Mouse (Mus musculus) forebrain, embryonic 15.5 days (tissue): ENCODE data around the gene Eif4a1. TPM values are rescaled to one million over a fixed set of nuclear protein-coding genes. Genes with fewer than 3 reads are reported as not detected.

Source experiments
- ATAC-seq: fragments of 200-750 bp; cut with Nextera tagmentation; replicated peaks from 2 replicates; pipeline ENCODE4 v1.8.0; 2017; ENCODE audit warnings: mild to moderate bottlenecking, moderate TSS enrichment, moderate library complexity
- H3K27ac ChIP-seq: fragments of 300-500 bp; sonication (generic); replicated peaks from 2 replicates; pipeline ENCODE4 v1.5.1; 2015; ENCODE audit warnings: mild to moderate bottlenecking, inconsistent platforms
- H3K27me3 ChIP-seq: fragments of 300-500 bp; sonication (generic); 2 replicates; pipeline ENCODE4 v1.6.1; 2015; ENCODE audit warnings: inconsistent platforms
- H3K36me3 ChIP-seq: fragments of 300-500 bp; sonication (generic); 2 replicates; pipeline ENCODE4 v1.6.1; 2015; ENCODE audit warnings: mild to moderate bottlenecking, inconsistent platforms
- H3K4me1 ChIP-seq: fragments of 300-500 bp; sonication (generic); 2 replicates; pipeline ENCODE4 v1.6.1; 2015; ENCODE audit warnings: inconsistent platforms
- H3K4me2 ChIP-seq: fragments of 300-500 bp; sonication (generic); replicated peaks from 2 replicates; pipeline ENCODE4 v1.6.1; 2015; ENCODE audit warnings: mild to moderate bottlenecking, inconsistent platforms
- H3K4me3 ChIP-seq: fragments of 300-500 bp; sonication (generic); 2 replicates; pipeline ENCODE4 v1.5.1; 2015; ENCODE audit warnings: mild to moderate bottlenecking, inconsistent platforms
- H3K9ac ChIP-seq: fragments of 300-500 bp; sonication (generic); replicated peaks from 2 replicates; pipeline ENCODE4 v1.6.1; 2015; ENCODE audit warnings: mild to moderate bottlenecking, inconsistent platforms
- H3K9me3 ChIP-seq: fragments of 300-500 bp; sonication (generic); 2 replicates; pipeline ENCODE4 v1.6.1; 2016; ENCODE audit warnings: inconsistent platforms
- WGBS: fragments of 180-500 bp; shearing (Covaris S2); methylation state at CpG from one replicate; pipeline ENCODE4 v1.1.7; 2015; ENCODE audit warnings: mixed read lengths; 5-methylcytosine and 5-hydroxymethylcytosine counted together
- polyA plus RNA-seq: library from polyadenylated mRNA; unstranded; fragments of >200 nt; fragmentation: Nextera tagmentation; extraction: Ambion mirVana; gene quantifications from 2 replicates; pipeline ENCODE4 v1.2.1, GENCODE M21; 2015

Gene Eif4a1
- polyA plus RNA-seq, 1 experiment from 2014 or later, result 547 TPM

GRCm38 (mm10) chr11:69665961-69666664 is 6.1 kb downstream of the Eif4a1 start, which contains the start of gene Cd68:
TSS of gene Cd68 (minus strand) at chr11:69666153.
- Histone ChIP-seq H3K36me3 (peaks cover 64% of the 10 kb centered on the region), H3K27me3 (no peaks in the 10 kb centered on the region), H3K9ac (no peak within 1 kb of the TSS), H3K4me3 (no peak within 1 kb of the TSS), H3K27ac (0 out of 2 replicates have a peak within 1 kb of the TSS, but pooled peaks have one; percentile 3), H3K4me1 (peaks cover 37% of the 10 kb centered on the region), H3K9me3 (no peaks in the 10 kb centered on the region), H3K4me2 (no peak within 1 kb of the TSS)
- WGBS, result 28% methylated on average over 7 of the region's 7 CpGs
- ATAC-seq, result no peak

GRCm38 (mm10) chr11:69665457-69665960 is 6.7 kb downstream of the Eif4a1 start:
- 72% methylated on average over 9 of the region's 9 CpGs for WGBS

GRCm38 (mm10) chr11:69664841-69665240 is 7.4 kb downstream of the Eif4a1 start:
- H3K4me2 ChIP-seq, result no peak overlapping the region
- ATAC-seq, result no peak
- H3K27ac ChIP-seq, result no peak overlapping the region
- no peaks in the 10 kb centered on the region for H3K9me3 ChIP-seq
- H3K4me3 ChIP-seq, result no peak overlapping the region
- WGBS, result 91% methylated on average over 7 of the region's 7 CpGs
- H3K27me3 ChIP-seq, result no peaks in the 10 kb centered on the region
- no peak overlapping the region for H3K9ac ChIP-seq
- H3K4me1 ChIP-seq, result peaks cover 31% of the 10 kb centered on the region
- peaks cover 58% of the 10 kb centered on the region for H3K36me3 ChIP-seq

More at GRCm38 (mm10) chr11:69665457-69665960, 6.7 kb downstream of the Eif4a1 start:
- no peak overlapping the region for H3K4me2 ChIP-seq
- ATAC-seq, result no peak
- H3K4me1 ChIP-seq, result peaks cover 38% of the 10 kb centered on the region
- peaks cover 64% of the 10 kb centered on the region for H3K36me3 ChIP-seq
- no peaks in the 10 kb centered on the region for H3K9me3 ChIP-seq
- H3K9ac ChIP-seq, result no peak overlapping the region
- H3K4me3 ChIP-seq, result no peak overlapping the region
- no peaks in the 10 kb centered on the region for H3K27me3 ChIP-seq
- H3K27ac ChIP-seq, result 0 out of 2 replicates have a peak overlapping the region, but pooled peaks have one; percentile 3

GRCm38 (mm10) chr11:69663795-69664194 is 8.4 kb downstream of the Eif4a1 start:
- no peaks in the 10 kb centered on the region for H3K9me3 ChIP-seq

GRCm38 (mm10) chr11:69662967-69663671 is 9.1 kb downstream of the Eif4a1 start:
- peak overlapping the region; percentile 66 for H3K9ac ChIP-seq
- ATAC-seq, result peak; percentile 28
- WGBS, result 72% methylated on average over 13 of the region's 13 CpGs
- H3K4me2 ChIP-seq, result peak overlapping the region; percentile 58
- peaks cover 52% of the 10 kb centered on the region for H3K36me3 ChIP-seq
- H3K4me3 ChIP-seq, result peak overlapping the region; percentile 66
- H3K27ac ChIP-seq, result peak overlapping the region; percentile 96
- H3K27me3 ChIP-seq, result no peaks in the 10 kb centered on the region
- H3K9me3 ChIP-seq, result no peaks in the 10 kb centered on the region
- peaks cover 20% of the 10 kb centered on the region for H3K4me1 ChIP-seq

More at GRCm38 (mm10) chr11:69663795-69664194, 8.4 kb downstream of the Eif4a1 start:
- Histone ChIP-seq H3K9ac (no peak overlapping the region), H3K27ac (peak overlapping the region; percentile 96; the same call in 1 of the 2 replicates), H3K27me3 (no peaks in the 10 kb centered on the region), H3K4me1 (peaks cover 22% of the 10 kb centered on the region), H3K4me3 (no peak overlapping the region), H3K4me2 (no peak overlapping the region), H3K36me3 (peaks cover 52% of the 10 kb centered on the region)
- 86% methylated on average over 6 of the region's 6 CpGs for WGBS
- no peak for ATAC-seq

- under 1% methylated on average over 48 of the region's 48 CpGs for WGBS
- Histone ChIP-seq H3K27ac (peak within 1 kb of the TSS; percentile 96), H3K9me3 (no peaks in the 10 kb centered on the region), H3K4me2 (peak within 1 kb of the TSS; percentile 58), H3K4me1 (peaks cover 20% of the 10 kb centered on the region), H3K9ac (peak within 1 kb of the TSS; percentile 66), H3K4me3 (peak within 1 kb of the TSS; percentile 66), H3K36me3 (peaks cover 52% of the 10 kb centered on the region), H3K27me3 (no peaks in the 10 kb centered on the region)
- ATAC-seq, result peak; percentile 96
These were observed 9.8 kb downstream of the Eif4a1 start, which contains the start of gene Mpdu1 for GRCm38 (mm10) chr11:69662213-69662966. TSS of gene Mpdu1 (minus strand) at chr11:69662642.

GRCm38 (mm10) chr11:69661221-69661881 is 10.9 kb downstream of the Eif4a1 start:
- Histone ChIP-seq H3K9ac (peak overlapping the region; percentile 66), H3K36me3 (peaks cover 55% of the 10 kb centered on the region), H3K4me1 (peaks cover 23% of the 10 kb centered on the region), H3K9me3 (no peaks in the 10 kb centered on the region), H3K27me3 (no peaks in the 10 kb centered on the region), H3K4me3 (peak overlapping the region; percentile 66), H3K27ac (peak overlapping the region; percentile 96), H3K4me2 (peak overlapping the region; percentile 58)
- ATAC-seq, result no peak
- WGBS, result 77% methylated on average over 3 of the region's 3 CpGs

GRCm38 (mm10) chr11:69657462-69657881 is 14.8 kb downstream of the Eif4a1 start:
- H3K4me2 ChIP-seq, result no peak overlapping the region
- peaks cover 40% of the 10 kb centered on the region for H3K36me3 ChIP-seq
- no peaks in the 10 kb centered on the region for H3K9me3 ChIP-seq
- H3K9ac ChIP-seq, result no peak overlapping the region
- no peaks in the 10 kb centered on the region for H3K27me3 ChIP-seq
- peaks cover 23% of the 10 kb centered on the region for H3K4me1 ChIP-seq
- no peak overlapping the region for H3K27ac ChIP-seq
- H3K4me3 ChIP-seq, result no peak overlapping the region
- 81% methylated on average over 15 of the region's 15 CpGs for WGBS
- no peak for ATAC-seq

- H3K9me3 ChIP-seq, result no peaks in the 10 kb centered on the region
- no peak overlapping the region for H3K4me3 ChIP-seq
- 82% methylated on average over 10 of the region's 10 CpGs for WGBS
- H3K27me3 ChIP-seq, result no peaks in the 10 kb centered on the region
- H3K4me2 ChIP-seq, result no peak overlapping the region
- peaks cover 47% of the 10 kb centered on the region for H3K36me3 ChIP-seq
- no peak overlapping the region for H3K27ac ChIP-seq
- no peak for ATAC-seq
- no peak overlapping the region for H3K9ac ChIP-seq
- peaks cover 23% of the 10 kb centered on the region for H3K4me1 ChIP-seq
These were observed 15.4 kb downstream of the Eif4a1 start for GRCm38 (mm10) chr11:69656617-69657461.

GRCm38 (mm10) chr11:69656065-69656455 is 16.2 kb downstream of the Eif4a1 start:
- Histone ChIP-seq H3K27me3 (no peaks in the 10 kb centered on the region), H3K4me1 (peaks cover 15% of the 10 kb centered on the region), H3K9me3 (no peaks in the 10 kb centered on the region), H3K9ac (no peak overlapping the region), H3K36me3 (peaks cover 55% of the 10 kb centered on the region), H3K4me2 (no peak overlapping the region), H3K4me3 (no peak overlapping the region), H3K27ac (no peak overlapping the region)
- WGBS, result 91% methylated on average over 5 of the region's 5 CpGs
- ATAC-seq, result 0 out of 2 replicates have a peak, but pooled peaks have one; percentile 4
